Mouse (Mus musculus): ENCODE measurements around the gene BC005624.

GRCm38 (mm10) chr2:31018519-31018918, 36.5 kb upstream of the BC005624 start:
- no peak for TF ChIP-seq POLR2A (IDR thresholded peaks at IDR 0.05; ENCODE audit: low read depth, low read length)
- no peak for TF ChIP-seq CTCF (IDR thresholded peaks at IDR 0.05; ENCODE audit: extremely low read depth, insufficient read depth, insufficient read length, insufficient replicate concordance)

Data from spleen, adult 2 months (tissue).